Mouse (Mus musculus) G1E (cell line): ENCODE data around the gene Moxd1.

Experiments used
- CTCF ChIP-seq: IDR thresholded peaks from 2 replicates; pipeline ENCODE4 v1.5.1; 2012; ENCODE audit warnings: low read depth, low read length, inconsistent platforms, mixed read lengths
- GATA1 ChIP-seq: IDR thresholded peaks from 2 replicates; pipeline ENCODE4 v1.6.1; 2012; ENCODE audit warnings: borderline replicate concordance, low read length, inconsistent platforms, mixed read lengths
- TAL1 ChIP-seq: conservative IDR thresholded peaks from 2 replicates; pipeline ENCODE4 v1.6.1; 2012; ENCODE audit warnings: low read depth, low read length, inconsistent platforms, mixed read lengths

- TF ChIP-seq CTCF (no peak), GATA1 (no peak), TAL1 (no peak)
These were observed 32.9 kb upstream of the Moxd1 start for GRCm38 (mm10) chr10:24190392-24190791.
